Mouse (Mus musculus) CH12.LX (cell line): ENCODE data around the gene Pbx2. TPM values are rescaled to one million over a fixed set of nuclear protein-coding genes. Genes with fewer than 3 reads are reported as not detected.

ENCODE experiments used
- DNase-seq: peaks from one replicate; pipeline ENCODE4 v3.0.0-alpha.2; 2013; ENCODE audit errors: extremely low read depth
- H3K27ac ChIP-seq: 2 replicates; pipeline ENCODE4 v1.5.1; 2012; ENCODE audit warnings: low read depth, mild to moderate bottlenecking, control low read depth, moderate library complexity; ENCODE audit not compliant: insufficient read depth
- H3K27me3 ChIP-seq: replicated peaks from 2 replicates; pipeline ENCODE3; 2012; ENCODE audit warnings: inconsistent platforms
- H3K36me3 ChIP-seq, 2 experiments: replicated peaks in 1 of 2; 2 replicates each; pipeline versions ENCODE3 to v1.6.1; 2012; ENCODE audit warnings: inconsistent platforms in 1 of 2, low read length in 1 of 2, mild to moderate bottlenecking in 1 of 2, mixed read lengths in 1 of 2, moderate library complexity in 1 of 2; ENCODE audit not compliant: control insufficient read depth in 1 of 2, insufficient read depth in 1 of 2
- H3K4me1 ChIP-seq, 2 experiments: 2 replicates each; pipeline ENCODE4 v1.6.1; 2012; ENCODE audit warnings: inconsistent platforms in 1 of 2, moderate library complexity in 1 of 2; ENCODE audit not compliant: insufficient read depth in 2 of 2, control insufficient read depth in 1 of 2
- H3K4me2 ChIP-seq: 2 replicates; pipeline ENCODE4 v1.6.1; 2012; ENCODE audit warnings: low read depth, mild to moderate bottlenecking, control low read depth; ENCODE audit not compliant: poor library complexity, insufficient read depth, severe bottlenecking
- H3K4me3 ChIP-seq, 3 experiments: fragments of 150-350 bp in 1 of 3; sonication (generic) in 1 of 3; replicated peaks in 1 of 3; 2 replicates each; pipeline versions ENCODE3 to v1.5.1; 2011 to 2012; ENCODE audit warnings: low read depth in 2 of 3, low read length in 2 of 3, mild to moderate bottlenecking in 2 of 3, moderate library complexity in 2 of 3, control low read depth in 1 of 3, improper control_type of control experiment in 1 of 3, inconsistent platforms in 1 of 3, mixed read lengths in 1 of 3; ENCODE audit not compliant: poor library complexity in 1 of 3
- H3K79me2 ChIP-seq: replicated peaks from 2 replicates; pipeline ENCODE4 v1.6.1; 2012; ENCODE audit warnings: mild to moderate bottlenecking, moderate library complexity; ENCODE audit not compliant: control insufficient read depth, poor library complexity, insufficient read depth, severe bottlenecking; ENCODE audit errors: extremely low read depth
- H3K9ac ChIP-seq: 2 replicates; pipeline ENCODE4 v1.6.1; 2012; ENCODE audit warnings: low read depth, mild to moderate bottlenecking, control low read depth, moderate library complexity; ENCODE audit not compliant: insufficient read depth
- H3K9me3 ChIP-seq: replicated peaks from 2 replicates; pipeline ENCODE3; 2012; ENCODE audit warnings: low read length, inconsistent platforms, mixed read lengths
- CHD1 ChIP-seq: IDR thresholded peaks from 2 replicates; pipeline ENCODE4 v1.6.1; 2012; ENCODE audit warnings: low read depth, low read length, improper control_type of control experiment, inconsistent platforms
- CTCF ChIP-seq, 2 experiments: IDR thresholded peaks in 1 of 2; conservative IDR thresholded peaks in 1 of 2; 2 replicates each; pipeline ENCODE4 v1.5.1; 2011 to 2012; ENCODE audit warnings: low read depth in 2 of 2, low read length in 2 of 2, improper control_type of control experiment in 1 of 2, inconsistent platforms in 1 of 2, mild to moderate bottlenecking in 1 of 2, moderate library complexity in 1 of 2
- HCFC1 ChIP-seq: IDR thresholded peaks from 2 replicates; pipeline ENCODE4 v1.6.1; 2012; ENCODE audit warnings: low read depth, mild to moderate bottlenecking, inconsistent platforms, low read length, improper control_type of control experiment
- JUN ChIP-seq: IDR thresholded peaks from 2 replicates; pipeline ENCODE4 v1.6.1; 2011; ENCODE audit warnings: low read depth, mild to moderate bottlenecking, low read length, improper control_type of control experiment, moderate library complexity; ENCODE audit not compliant: insufficient read depth
- MAZ ChIP-seq: IDR thresholded peaks from 2 replicates; pipeline ENCODE4 v1.6.1; 2012; ENCODE audit warnings: low read depth, mild to moderate bottlenecking, inconsistent platforms, low read length, improper control_type of control experiment, moderate library complexity
- NRF1 ChIP-seq: IDR thresholded peaks from 2 replicates; pipeline ENCODE4 v1.6.1; 2014; ENCODE audit warnings: low read depth, mild to moderate bottlenecking, inconsistent platforms, low read length, improper control_type of control experiment, moderate library complexity
- RAD21 ChIP-seq: IDR thresholded peaks from 2 replicates; pipeline ENCODE4 v1.6.1; 2011; ENCODE audit warnings: low read depth, mild to moderate bottlenecking, low read length, improper control_type of control experiment, moderate library complexity
- USF1 ChIP-seq: IDR thresholded peaks from 2 replicates; pipeline ENCODE4 v1.6.1; 2014; ENCODE audit warnings: low read depth, mild to moderate bottlenecking, inconsistent platforms, low read length, improper control_type of control experiment
- USF2 ChIP-seq: conservative IDR thresholded peaks from 2 replicates; pipeline ENCODE4 v1.6.1; 2011; ENCODE audit warnings: low read depth, low read length, improper control_type of control experiment
- dilution Hi-C: fragments of 300-500 bp; cut with MboI; formaldehyde crosslinking; loops from 2 replicates; pipeline ENCODE4 v1.14.3; 2020; ENCODE audit warnings: low sequenced_read_pairs; ENCODE audit not compliant: extremely low pct_unique_long_range_greater_than_20kb, extremely low pct_ligation_motif_present
- in situ Hi-C: fragments of 300-500 bp; cut with MboI; formaldehyde crosslinking; loops from 3 replicates; pipeline ENCODE4 v1.14.3; 2019; ENCODE audit warnings: low sequenced_read_pairs, low pct_ligation_motif_present, low pct_unique_long_range_greater_than_20kb, mixed read lengths
- polyA plus RNA-seq: library from polyadenylated mRNA; unstranded; fragments of >175 nt; gene quantifications from 2 replicates; pipeline ENCODE4 v1.2.1, GENCODE M21; 2012; ENCODE audit warnings: low read depth; ENCODE audit not compliant: insufficient read length
- total RNA-seq, 2 experiments: library from RNA; depleted of rRNA; stranded (reverse); fragments of 300-350 nt in 1 of 2; fragments of >200 nt in 1 of 2; gene quantifications; 2 replicates each; pipeline ENCODE4 v1.2.3; 2012 to 2014

The Pbx2 gene
- total and polyA plus RNA-seq, 3 experiments: 30.0 to 50.5 (median 41.0) TPM

DNA sequence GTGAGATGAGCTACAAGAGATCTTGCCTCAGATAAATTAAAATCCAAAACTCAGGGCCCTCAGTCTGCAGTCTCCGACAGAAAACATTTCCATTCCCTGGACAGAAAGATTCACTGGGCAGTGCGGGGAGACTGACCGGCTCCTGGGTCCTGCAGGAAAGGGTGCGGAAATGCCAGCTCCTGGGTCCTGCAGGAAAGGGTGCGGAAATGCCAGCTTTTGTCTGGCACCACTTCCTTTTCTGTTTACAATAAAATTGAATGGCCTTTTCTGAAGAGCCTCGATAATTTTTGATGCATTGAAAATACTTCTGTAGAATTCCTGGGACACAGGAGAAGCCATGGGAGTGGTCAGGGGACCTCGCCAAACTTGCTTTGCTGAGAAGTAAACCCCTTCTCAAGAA, 31.9 kb upstream of the Pbx2 start:
- Histone ChIP-seq H3K27ac (no peak overlapping the region), H3K9me3 (no peaks in the 10 kb centered on the region), H3K27me3 (peaks cover 7% of the 10 kb centered on the region), H3K9ac (no peak overlapping the region), H3K4me2 (no peak overlapping the region), H3K36me3 (peaks cover 0 to 26% of the 10 kb centered on the region in 2 experiments), H3K4me1 (peaks cover 0 to 9% of the 10 kb centered on the region in 2 experiments; a peak in 2 of 4 replicates), H3K79me2 (no peaks in the 10 kb centered on the region), H3K4me3 (no peak overlapping the region)
- no peak for DNase-seq
- in situ Hi-C loops: loop anchor here (10.0 kb wide), 2 partner anchors 114 to 314 kb away; no protein-coding TSS in a partner anchor
- dilution Hi-C loops: no loop called here
- no peak for TF ChIP-seq USF1

DNA sequence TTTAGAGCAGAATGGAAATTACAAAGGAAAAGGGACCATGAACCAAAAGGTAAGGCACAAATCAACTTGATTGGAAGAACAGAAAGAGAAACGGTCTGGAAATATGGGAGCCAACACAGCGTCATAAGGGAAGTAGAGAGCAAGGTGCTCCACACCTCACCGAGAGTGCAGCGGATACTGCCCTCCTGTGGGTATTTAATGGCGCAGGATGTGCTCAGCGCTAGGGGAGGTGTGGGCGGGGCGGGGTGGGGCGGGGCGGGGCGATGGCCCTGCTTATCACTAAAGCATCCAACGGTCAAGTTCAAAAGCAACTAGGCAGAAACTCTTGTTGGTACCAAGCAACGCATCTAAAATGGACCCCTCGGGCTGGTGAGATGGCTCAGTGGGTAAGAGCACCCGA, 31.2 kb upstream of the Pbx2 start:
- Histone ChIP-seq H3K9me3 (no peaks in the 10 kb centered on the region), H3K27ac (no peak overlapping the region), H3K27me3 (peaks cover 15% of the 10 kb centered on the region), H3K79me2 (no peaks in the 10 kb centered on the region), H3K4me3 (no peak overlapping the region), H3K36me3 (peaks cover 0 to 19% of the 10 kb centered on the region in 2 experiments), H3K4me1 (peaks cover 0 to 9% of the 10 kb centered on the region in 2 experiments; a peak in 2 of 4 replicates), H3K9ac (no peak overlapping the region), H3K4me2 (no peak overlapping the region)
- dilution Hi-C loops: no loop called here
- DNase-seq: no peak
- in situ Hi-C loops: loop anchor here (10.0 kb wide), 2 partner anchors 115 to 315 kb away; no protein-coding TSS in a partner anchor
- no peak for TF ChIP-seq USF2
- TF ChIP-seq CTCF (conservative IDR thresholded peaks at IDR 0.05 in 1 of 2, IDR thresholded peaks at IDR 0.05 in 1 of 2; ENCODE audit: low read depth in 2 of 2, low read length in 2 of 2): no peak
- TF ChIP-seq MAZ: no peak
- no peak for TF ChIP-seq USF1
- no peak for TF ChIP-seq NRF1
- TF ChIP-seq CHD1: no peak
- no peak for TF ChIP-seq HCFC1

DNA sequence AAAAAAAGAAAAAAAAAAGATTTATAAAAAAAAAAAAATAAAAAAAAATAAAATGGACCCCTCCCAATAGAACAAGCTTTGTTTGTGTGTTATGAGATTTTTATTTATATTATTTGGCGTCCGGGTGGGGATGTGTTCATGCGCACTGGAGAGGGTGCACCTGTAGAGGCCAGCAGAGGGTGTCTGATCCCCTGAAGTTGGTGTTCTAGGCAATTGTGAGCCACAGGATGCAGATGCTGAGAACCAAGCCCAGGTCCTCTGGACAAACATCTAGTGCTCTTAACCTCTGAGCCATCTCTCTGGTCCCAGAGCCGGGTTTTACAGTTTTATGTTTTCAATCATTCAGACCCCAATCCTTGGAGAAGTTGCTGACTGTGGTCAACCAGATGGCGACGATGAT, 30.6 kb upstream of the Pbx2 start:
- H3K36me3 ChIP-seq: peaks cover 0 to 19% of the 10 kb centered on the region in 2 experiments
- H3K9me3 ChIP-seq: peaks cover under 1% of the 10 kb centered on the region
- no peak for DNase-seq
- H3K9ac ChIP-seq: no peak overlapping the region
- peaks cover 20% of the 10 kb centered on the region for H3K27me3 ChIP-seq
- dilution Hi-C loops (no loop called here), in situ Hi-C loops (no loop called here)
- no peaks in the 10 kb centered on the region for H3K79me2 ChIP-seq
- peaks cover 0 to 9% of the 10 kb centered on the region in 2 experiments; a peak in 2 of 4 replicates for H3K4me1 ChIP-seq
- no peak overlapping the region for H3K4me3 ChIP-seq
- TF ChIP-seq JUN: no peak
- peak; percentile 6 for TF ChIP-seq RAD21
- peak in 1 of 2 experiments; percentile 31; a peak in 2 of 4 replicates for TF ChIP-seq CTCF (conservative IDR thresholded peaks at IDR 0.05 in 1 of 2, IDR thresholded peaks at IDR 0.05 in 1 of 2; ENCODE audit: low read depth in 2 of 2, low read length in 2 of 2)
- no peak overlapping the region for H3K27ac ChIP-seq
- no peak overlapping the region for H3K4me2 ChIP-seq
